Mouse (Mus musculus): ENCODE measurements at regions not wholly inside any gene's neighbourhood (a gene's known extent, or its start where the extent isn't known, plus 50 kb on each side); places are given as distances from the start of the nearest gene placed in this dataset.

DNA sequence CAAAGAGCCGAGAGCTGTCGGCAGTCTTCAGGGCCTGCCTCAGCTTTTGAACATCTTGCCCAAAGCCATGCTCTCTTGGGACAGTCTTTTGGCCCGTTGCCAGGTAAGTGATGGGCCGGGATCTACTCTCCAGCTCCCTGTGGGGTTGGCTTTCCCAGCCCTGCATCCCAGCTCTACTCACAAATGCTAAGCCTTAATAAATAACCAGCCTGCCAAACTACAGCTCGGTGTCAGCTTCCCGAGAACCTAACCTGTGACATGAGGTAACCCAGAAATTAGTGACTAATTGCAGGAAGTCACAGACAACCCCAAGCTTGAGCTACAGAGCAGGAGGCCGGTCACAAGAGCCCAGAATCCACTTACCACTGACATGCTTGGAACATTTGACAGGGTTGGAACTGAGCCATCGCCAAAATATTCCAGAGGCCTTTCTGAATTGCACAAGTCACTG is 159.1 kb upstream of the H2al1a start:
- ATAC-seq (peak; percentile 85), DNase-seq (peak; percentile 31)
- H3K27me3 ChIP-seq (ENCODE audit: insufficient read depth, low read length): no peaks in the 10 kb centered on the region
- no peaks in the 10 kb centered on the region for H3K4me1 ChIP-seq (ENCODE audit: insufficient read depth)
- H3K4me3 ChIP-seq (ENCODE audit: low read depth, low read length): no peak overlapping the region
- WGBS (ENCODE audit: insufficient replicate concordance): 65% methylated on average over 8 of the region's 8 CpGs
- no peak overlapping the region for H3K9ac ChIP-seq (replicated peaks)
- H3K9me3 ChIP-seq (ENCODE audit: low read length): no peaks in the 10 kb centered on the region
- H3K27ac ChIP-seq (ENCODE audit: low read depth): no peak overlapping the region
- TF ChIP-seq CTCF (IDR thresholded peaks at IDR 0.05; ENCODE audit: low read depth) (no peak), EP300 (IDR thresholded peaks at IDR 0.05; ENCODE audit: low read depth) (no peak)
- H3K4me2 ChIP-seq (ENCODE audit: low read depth, low read length): no peak overlapping the region
- no peaks in the 10 kb centered on the region for H3K36me3 ChIP-seq (replicated peaks; ENCODE audit: insufficient read depth, low read length)

DNA sequence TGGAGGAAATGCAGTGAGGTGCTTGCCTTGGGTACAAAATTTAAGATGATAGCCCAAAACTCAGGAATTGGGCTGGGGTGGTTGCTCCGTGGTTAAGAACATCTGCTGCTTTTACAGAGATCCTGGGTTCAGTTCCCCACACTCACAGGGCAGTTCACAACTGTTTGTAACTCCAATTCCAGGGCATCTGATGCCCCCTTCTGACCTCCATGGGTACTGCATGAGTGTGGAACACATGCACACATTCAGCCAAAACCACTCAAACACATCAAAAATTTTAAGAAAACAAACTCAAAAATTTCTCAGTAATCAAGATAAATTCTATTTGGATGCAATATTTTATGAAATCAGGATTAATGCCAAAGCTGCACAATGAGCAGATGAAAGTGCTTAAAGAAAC is 157.8 kb upstream of the H2al1a start:
- Histone ChIP-seq H3K4me2 (ENCODE audit: low read depth, low read length) (no peak overlapping the region), H3K9ac (replicated peaks) (no peak overlapping the region), H3K4me1 (ENCODE audit: insufficient read depth) (no peaks in the 10 kb centered on the region), H3K36me3 (replicated peaks; ENCODE audit: insufficient read depth, low read length) (no peaks in the 10 kb centered on the region), H3K9me3 (ENCODE audit: low read length) (no peaks in the 10 kb centered on the region), H3K27ac (ENCODE audit: low read depth) (no peak overlapping the region), H3K27me3 (ENCODE audit: insufficient read depth, low read length) (no peaks in the 10 kb centered on the region), H3K4me3 (ENCODE audit: low read depth, low read length) (no peak overlapping the region)
- peak; percentile 45 for TF ChIP-seq CTCF (IDR thresholded peaks at IDR 0.05; ENCODE audit: low read depth)
- TF ChIP-seq EP300 (IDR thresholded peaks at IDR 0.05; ENCODE audit: low read depth): no peak
- DNase-seq (no peak), ATAC-seq (no peak)
- WGBS (ENCODE audit: insufficient replicate concordance): 65% methylated on average over 1 of the region's 1 CpGs

DNA sequence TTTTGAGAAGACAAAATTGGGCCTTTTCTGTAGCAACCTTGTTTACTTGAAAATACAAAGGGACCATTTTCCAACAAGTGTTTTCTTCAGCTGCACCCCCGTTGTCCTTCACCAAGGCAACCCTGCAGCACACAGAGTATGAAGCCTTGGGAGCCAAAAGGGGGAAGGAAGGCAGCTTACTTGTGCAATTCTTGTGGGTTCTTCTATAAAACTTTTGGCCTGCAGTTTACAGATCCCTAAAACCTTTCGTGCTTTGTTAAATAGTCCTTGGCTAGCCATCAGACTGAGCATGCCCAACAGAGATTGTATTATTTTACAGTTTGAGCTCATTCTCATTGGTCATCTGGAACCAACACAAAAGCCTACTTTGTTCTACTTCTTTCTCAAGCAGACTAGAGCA is 140.6 kb upstream of the H2al1a start:
- Histone ChIP-seq H3K9ac (replicated peaks) (no peak overlapping the region), H3K4me1 (ENCODE audit: insufficient read depth) (no peaks in the 10 kb centered on the region), H3K4me3 (ENCODE audit: low read depth, low read length) (no peak overlapping the region), H3K36me3 (replicated peaks; ENCODE audit: insufficient read depth, low read length) (no peaks in the 10 kb centered on the region), H3K9me3 (ENCODE audit: low read length) (no peaks in the 10 kb centered on the region), H3K4me2 (ENCODE audit: low read depth, low read length) (no peak overlapping the region), H3K27ac (ENCODE audit: low read depth) (no peak overlapping the region), H3K27me3 (ENCODE audit: insufficient read depth, low read length) (no peaks in the 10 kb centered on the region)
- no peak for ATAC-seq
- WGBS (ENCODE audit: insufficient replicate concordance): 60% methylated on average over 2 of the region's 2 CpGs
- no peak for DNase-seq
- TF ChIP-seq EP300 (IDR thresholded peaks at IDR 0.05; ENCODE audit: low read depth): no peak
- no peak for TF ChIP-seq CTCF (IDR thresholded peaks at IDR 0.05; ENCODE audit: low read depth)

DNA sequence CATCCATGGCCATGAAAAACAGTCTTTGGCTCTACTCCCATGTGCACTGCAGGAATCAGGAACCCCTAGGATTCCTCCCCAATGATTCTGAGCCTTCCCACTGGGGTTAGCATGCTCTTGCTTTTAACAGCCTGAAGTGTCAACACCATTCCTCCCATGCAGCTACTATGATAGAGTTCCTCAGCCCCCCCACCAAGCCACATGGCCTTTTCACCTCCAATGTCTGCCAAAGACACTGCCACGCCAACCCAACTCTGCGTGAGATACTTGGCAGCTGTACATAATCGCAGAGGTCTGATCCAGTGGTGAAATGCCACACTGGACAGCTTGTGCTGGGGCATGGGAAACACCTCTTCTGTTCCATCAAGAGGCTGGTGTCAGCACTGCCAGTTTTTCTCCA is 128.6 kb upstream of the H2al1a start:
- no peak for TF ChIP-seq EP300 (IDR thresholded peaks at IDR 0.05; ENCODE audit: low read depth)
- DNase-seq (no peak), ATAC-seq (no peak)
- H3K36me3 ChIP-seq (replicated peaks; ENCODE audit: insufficient read depth, low read length): no peaks in the 10 kb centered on the region
- no peaks in the 10 kb centered on the region for H3K9me3 ChIP-seq (ENCODE audit: low read length)
- H3K27me3 ChIP-seq (ENCODE audit: insufficient read depth, low read length): no peaks in the 10 kb centered on the region
- H3K9ac ChIP-seq (replicated peaks): no peak overlapping the region
- H3K4me3 ChIP-seq (ENCODE audit: low read depth, low read length): no peak overlapping the region
- H3K27ac ChIP-seq (ENCODE audit: low read depth): no peak overlapping the region
- WGBS (ENCODE audit: insufficient replicate concordance): 75% methylated on average over 3 of the region's 3 CpGs
- no peaks in the 10 kb centered on the region for H3K4me1 ChIP-seq (ENCODE audit: insufficient read depth)
- no peak overlapping the region for H3K4me2 ChIP-seq (ENCODE audit: low read depth, low read length)

DNA sequence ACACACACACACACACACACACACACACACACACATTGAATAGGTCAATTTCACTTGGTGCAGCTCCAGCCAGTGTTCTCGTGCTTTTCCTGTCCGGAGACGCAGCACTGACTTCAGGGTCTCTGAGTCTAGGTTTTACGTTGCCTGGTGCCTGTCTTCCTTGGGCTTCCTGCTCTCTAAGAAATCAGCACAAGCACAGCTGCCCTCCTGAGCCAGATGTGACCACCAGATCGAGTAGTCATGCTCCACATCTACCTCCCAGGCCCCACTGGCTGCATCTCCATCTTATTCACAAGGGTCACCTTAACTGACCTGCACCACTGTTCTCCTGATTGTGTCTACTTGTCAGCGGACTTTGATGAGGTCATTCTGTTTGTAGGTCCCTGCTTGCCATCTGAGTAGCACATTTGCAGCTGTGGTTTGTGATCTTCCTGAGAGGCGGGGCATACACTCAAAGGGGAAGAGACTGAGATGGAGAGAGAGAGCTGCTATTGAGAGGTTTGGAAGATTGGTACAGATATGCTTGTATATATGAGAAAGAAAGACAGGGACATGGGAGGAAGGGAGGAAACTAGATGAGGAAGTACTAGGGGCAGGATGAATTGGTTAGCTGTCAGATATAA is 118.8 kb upstream of the H2al1a start:
- Histone ChIP-seq H3K4me2 (ENCODE audit: low read depth, low read length) (no peak overlapping the region), H3K4me3 (ENCODE audit: low read depth, low read length) (no peak overlapping the region), H3K27ac (ENCODE audit: low read depth) (no peak overlapping the region), H3K9me3 (ENCODE audit: low read length) (no peaks in the 10 kb centered on the region), H3K4me1 (ENCODE audit: insufficient read depth) (no peaks in the 10 kb centered on the region), H3K9ac (replicated peaks) (no peak overlapping the region), H3K36me3 (replicated peaks; ENCODE audit: insufficient read depth, low read length) (no peaks in the 10 kb centered on the region), H3K27me3 (ENCODE audit: insufficient read depth, low read length) (no peaks in the 10 kb centered on the region)
- 40% methylated on average over 7 of the region's 7 CpGs for WGBS (ENCODE audit: insufficient replicate concordance)
- no peak for ATAC-seq
- TF ChIP-seq EP300 (IDR thresholded peaks at IDR 0.05; ENCODE audit: low read depth) (no peak), CTCF (IDR thresholded peaks at IDR 0.05; ENCODE audit: low read depth) (no peak)
- DNase-seq: no peak

DNA sequence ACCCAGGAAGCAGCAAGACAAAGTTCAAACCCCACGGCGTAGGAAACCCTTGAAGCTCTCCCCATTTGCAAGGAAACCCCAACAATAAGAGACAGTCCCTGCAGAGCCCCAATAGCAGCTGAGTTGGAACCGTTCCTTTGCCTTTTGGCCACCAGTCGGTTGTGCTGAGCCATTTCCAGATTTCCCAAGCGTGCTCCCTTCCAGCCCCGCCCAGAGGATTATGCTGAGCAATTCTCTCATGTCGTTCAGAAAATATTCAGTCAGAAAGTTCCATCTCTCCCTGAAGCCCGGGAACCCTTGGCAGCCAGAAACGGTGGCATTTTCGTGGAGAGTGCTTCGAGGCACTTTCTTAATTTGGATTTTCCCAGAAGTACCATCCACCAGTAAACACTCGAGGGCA is 117.2 kb upstream of the H2al1a start:
- H3K4me3 ChIP-seq (ENCODE audit: low read depth, low read length): no peak overlapping the region
- H3K36me3 ChIP-seq (replicated peaks; ENCODE audit: insufficient read depth, low read length): no peaks in the 10 kb centered on the region
- WGBS (ENCODE audit: insufficient replicate concordance): 72% methylated on average over 12 of the region's 12 CpGs
- H3K9me3 ChIP-seq (ENCODE audit: low read length): no peaks in the 10 kb centered on the region
- no peak for TF ChIP-seq CTCF (IDR thresholded peaks at IDR 0.05; ENCODE audit: low read depth)
- no peak for TF ChIP-seq EP300 (IDR thresholded peaks at IDR 0.05; ENCODE audit: low read depth)
- DNase-seq (no peak), ATAC-seq (no peak)
- no peaks in the 10 kb centered on the region for H3K27me3 ChIP-seq (ENCODE audit: insufficient read depth, low read length)
- no peak overlapping the region for H3K27ac ChIP-seq (ENCODE audit: low read depth)
- no peaks in the 10 kb centered on the region for H3K4me1 ChIP-seq (ENCODE audit: insufficient read depth)
- no peak overlapping the region for H3K9ac ChIP-seq (replicated peaks)
- no peak overlapping the region for H3K4me2 ChIP-seq (ENCODE audit: low read depth, low read length)

DNA sequence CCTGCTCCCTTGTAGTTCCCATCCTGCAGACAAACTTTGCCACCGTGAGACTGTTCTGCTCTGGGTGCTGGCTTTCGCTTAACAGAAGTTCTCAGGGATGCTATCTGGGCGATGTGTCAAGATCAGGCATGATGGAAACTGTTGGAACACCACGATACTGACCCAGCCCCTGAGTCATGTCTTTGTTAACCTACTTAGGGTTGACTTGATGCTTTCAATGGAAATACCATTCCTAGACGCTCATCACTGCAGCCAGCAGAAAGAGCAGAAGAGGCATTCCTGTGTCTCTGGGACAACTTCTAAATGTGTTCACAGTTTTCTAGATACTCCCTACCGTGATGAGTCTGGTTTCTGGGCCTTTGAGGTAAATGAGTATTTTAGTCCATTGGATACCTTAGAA is 108.2 kb upstream of the H2al1a start:
- no peak for DNase-seq

More for the DNA sequence above, 108.2 kb upstream of the H2al1a start:
- H3K27ac ChIP-seq (ENCODE audit: low read depth): no peak overlapping the region
- no peak overlapping the region for H3K4me2 ChIP-seq (ENCODE audit: low read depth, low read length)
- H3K27me3 ChIP-seq (ENCODE audit: insufficient read depth, low read length): peaks cover 5% of the 10 kb centered on the region; the same call in 1 of the 2 replicates
- ATAC-seq: no peak
- 77% methylated on average over 6 of the region's 6 CpGs for WGBS (ENCODE audit: insufficient replicate concordance)
- TF ChIP-seq EP300 (IDR thresholded peaks at IDR 0.05; ENCODE audit: low read depth) (no peak), CTCF (IDR thresholded peaks at IDR 0.05; ENCODE audit: low read depth) (no peak)
- no peak overlapping the region for H3K4me3 ChIP-seq (ENCODE audit: low read depth, low read length)
- H3K36me3 ChIP-seq (replicated peaks; ENCODE audit: insufficient read depth, low read length): no peaks in the 10 kb centered on the region
- H3K9ac ChIP-seq (replicated peaks): no peak overlapping the region
- H3K4me1 ChIP-seq (ENCODE audit: insufficient read depth): no peaks in the 10 kb centered on the region
- no peaks in the 10 kb centered on the region for H3K9me3 ChIP-seq (ENCODE audit: low read length)

Data from liver, postnatal 0 days (tissue).